In the genomic region with DNA sequence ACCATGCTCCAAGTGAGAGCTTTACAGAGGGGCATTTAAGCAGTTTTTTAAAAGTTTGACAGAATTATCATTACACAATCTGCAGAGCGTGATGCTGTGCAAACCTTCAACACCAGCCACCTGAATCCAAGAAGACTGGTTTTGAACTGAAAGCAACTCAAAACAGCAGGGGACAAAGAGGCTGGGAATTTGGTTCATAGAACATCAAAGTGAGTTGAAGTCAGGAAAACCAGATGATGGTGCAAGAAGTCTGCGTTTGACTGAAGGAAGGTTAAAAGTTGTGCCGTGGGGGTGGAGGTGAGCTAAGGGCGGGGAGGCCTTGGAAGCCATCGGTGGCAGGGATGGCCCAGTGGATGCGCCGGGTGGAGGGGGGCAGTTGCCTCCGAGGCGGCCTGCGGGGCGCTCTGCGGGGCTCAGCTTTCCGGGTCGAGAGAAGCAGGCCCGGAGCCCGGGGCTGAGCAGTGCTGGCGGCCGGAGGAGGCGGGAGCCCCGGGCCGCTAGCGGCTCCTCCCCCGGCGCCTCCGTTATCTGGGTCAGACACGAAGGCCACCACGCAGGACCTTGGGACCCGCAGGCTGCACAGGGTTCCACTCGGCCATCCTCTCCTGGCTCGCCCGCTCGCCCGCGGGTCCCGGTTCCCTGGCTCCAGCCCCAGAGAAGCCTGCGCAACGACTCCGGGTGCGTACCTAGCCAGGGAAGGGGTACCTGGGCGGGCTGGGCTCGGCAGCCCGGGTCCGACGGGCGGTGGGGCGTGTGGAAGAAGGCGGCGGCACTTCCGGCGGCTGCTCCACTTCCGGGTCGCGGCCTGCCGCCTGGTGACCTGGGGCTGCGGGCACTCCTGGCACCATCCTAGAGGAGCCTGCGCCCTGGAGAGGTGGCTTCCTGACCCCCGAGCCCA, we compare ENCODE assay signal across 8 mouse cellular contexts. TPM values are rescaled to one million over a fixed set of nuclear protein-coding genes. Genes with fewer than 3 reads are reported as not detected.
DNase-seq lines count a peak whose midpoint lies in the region; ATAC-seq and TF ChIP-seq lines count a peak whose summit lies in the region.

No protein-coding gene starts in this region.

- in situ Hi-C loops in ES-E14 (cut with MboI; ENCODE audit: low sequenced_read_pairs in 2 of 2, unreplicated experiment in 2 of 2) = no loop called here

- no peaks in the 10 kb centered on the region for H3K27me3 ChIP-seq in forebrain, postnatal 0 days (ENCODE audit: insufficient read depth, low read length)
- H3K27me3 ChIP-seq in lung, embryonic 15.5 days = no peaks in the 10 kb centered on the region

- peak; percentile 35 for DNase-seq in ES-E14 (ENCODE audit: low read depth, low spot score)
- DNase-seq in cerebellum, adult 18-20 months = peak; percentile 78 to 89
- peak; percentile 67 for DNase-seq in forebrain, postnatal 0 days
- DNase-seq in heart, postnatal 4 days = peak; percentile 75
- DNase-seq in layer of hippocampus, adult 9-10 months (ENCODE audit: low spot score) = peak; percentile 17
- DNase-seq in thymus, adult 18-20 months = peak; percentile 61 to 65

- no peaks in the 10 kb centered on the region for H3K9me3 ChIP-seq in ES-E14 (ENCODE audit: control insufficient read depth, insufficient read depth, low read depth, low read length)
- no peaks in the 10 kb centered on the region for H3K9me3 ChIP-seq in forebrain, postnatal 0 days (ENCODE audit: low read length)
- H3K9me3 ChIP-seq in lung, embryonic 15.5 days = no peaks in the 10 kb centered on the region

- peak overlapping the region; percentile 87 to 99 for H3K4me3 ChIP-seq in ES-E14 (ENCODE audit: insufficient read depth in 1 of 2, low read depth in 1 of 2, low read length in 2 of 2, poor library complexity in 1 of 2, severe bottlenecking in 1 of 2)
- H3K4me3 ChIP-seq in forebrain, postnatal 0 days (ENCODE audit: low read depth, low read length) = peak overlapping the region; percentile 72
- H3K4me3 ChIP-seq in lung, embryonic 15.5 days = peak overlapping the region; percentile 65
- peak overlapping the region; percentile 97 for H3K4me3 ChIP-seq in olfactory bulb, adult 2 months (ENCODE audit: insufficient read depth, low read depth, low read length)

- no peaks in the 10 kb centered on the region for H3K36me3 ChIP-seq in ES-E14 (ENCODE audit: control insufficient read depth, insufficient read depth, low read length, poor library complexity, severe bottlenecking)
- no peaks in the 10 kb centered on the region for H3K36me3 ChIP-seq in forebrain, postnatal 0 days (ENCODE audit: insufficient read depth)
- H3K36me3 ChIP-seq in lung, embryonic 15.5 days = no peaks in the 10 kb centered on the region

- ATAC-seq in forebrain, postnatal 0 days = peak; percentile 96
- ATAC-seq in lung, embryonic 15.5 days (ENCODE audit: borderline replicate concordance, extremely low read depth, low FRiP score, low TSS enrichment) = peak; percentile 90

- TF ChIP-seq CTCF in forebrain, postnatal 0 days (IDR thresholded peaks at IDR 0.05; ENCODE audit: low read depth) = no peak
- TF ChIP-seq CTCF in olfactory bulb, adult 2 months (IDR thresholded peaks at IDR 0.05; ENCODE audit: insufficient read depth, low read depth, low read length) = no peak

- H3K4me2 ChIP-seq in forebrain, postnatal 0 days (ENCODE audit: low read depth) = peak overlapping the region; percentile 88
- H3K4me2 ChIP-seq in lung, embryonic 15.5 days = peak overlapping the region; percentile 69

- 2% methylated on average over 56 of the region's 57 CpGs for WGBS in forebrain, postnatal 0 days
- WGBS in lung, embryonic 15.5 days = 2% methylated on average over 51 of the region's 57 CpGs
- WGBS in olfactory bulb, adult 2 months = 2% methylated on average over 55 of the region's 57 CpGs

- TF ChIP-seq POLR2A in olfactory bulb, adult 2 months (IDR thresholded peaks at IDR 0.05; ENCODE audit: insufficient read depth, low read depth, low read length) = peak; percentile 83

- H3K27ac ChIP-seq in ES-E14 (ENCODE audit: insufficient read depth, low read depth, low read length, poor library complexity, severe bottlenecking) = peak overlapping the region; percentile 70; the same call in 1 of the 2 replicates
- peak overlapping the region; percentile 85 for H3K27ac ChIP-seq in forebrain, postnatal 0 days (ENCODE audit: low read depth, low read length)
- peak overlapping the region; percentile 78 for H3K27ac ChIP-seq in lung, embryonic 15.5 days
- peak overlapping the region; percentile 73 for H3K27ac ChIP-seq in olfactory bulb, adult 2 months (ENCODE audit: insufficient read depth, low read depth, low read length)

- H3K4me1 ChIP-seq in ES-E14 (ENCODE audit: control insufficient read depth in 2 of 2, insufficient read depth in 2 of 2, low read length in 2 of 2, poor library complexity in 1 of 2) = no peaks in the 10 kb centered on the region
- H3K4me1 ChIP-seq in forebrain, postnatal 0 days (ENCODE audit: insufficient read depth) = 0 out of 2 replicates have a peak, but pooled peaks cover 3% of the 10 kb centered on the region
- H3K4me1 ChIP-seq in lung, embryonic 15.5 days = 0 out of 2 replicates have a peak, but pooled peaks cover 8% of the 10 kb centered on the region
- H3K4me1 ChIP-seq in olfactory bulb, adult 2 months (ENCODE audit: control insufficient read depth, insufficient read depth, low read length) = 0 out of 2 replicates have a peak, but pooled peaks cover 2% of the 10 kb centered on the region

- H3K9ac ChIP-seq in ES-E14 (ENCODE audit: insufficient read depth, low read depth, low read length, poor library complexity, severe bottlenecking) = peak overlapping the region; percentile 87
- H3K9ac ChIP-seq in forebrain, postnatal 0 days = peak overlapping the region; percentile 87
- H3K9ac ChIP-seq in lung, embryonic 15.5 days = peak overlapping the region; percentile 64

TF ChIP-seq in ES-E14, 5 proteins besides CTCF, POLR2A, EP300 and RAD21:
- TF ChIP-seq ZC3H11A (IDR thresholded peaks at IDR 0.05; ENCODE audit: borderline replicate concordance, low read depth, low read length) (no peak), HCFC1 (IDR thresholded peaks at IDR 0.05; ENCODE audit: borderline replicate concordance, insufficient read depth, low read length) (no peak), ZNF384 (IDR thresholded peaks at IDR 0.05; ENCODE audit: low read depth, low read length) (no peak), MAFK (IDR thresholded peaks at IDR 0.05; ENCODE audit: insufficient read depth, low read depth, low read length) (no peak), CHD2 (IDR thresholded peaks at IDR 0.05; ENCODE audit: low read depth, low read length) (no peak)

RNA-seq across cellular contexts. Expression of gene Rmdn2, which starts 3.3 kb away (rescaled TPM):
- 6.3 and 11.3 TPM in 2 replicates for total RNA-seq in ES-E14 (2012; rRNA removed)
- total RNA-seq in forebrain, postnatal 0 days (2014; rRNA removed) = 5.8 and 12.0 TPM in 2 replicates
- polyA plus RNA-seq in forebrain, postnatal 0 days (2015; fragmentation: Nextera tagmentation; extraction: Ambion mirVana) = 7.3 and 9.4 TPM in 2 replicates
- total RNA-seq in heart, postnatal 4 days (2021) = 10 to 100 TPM in 1 of 2 experiments, 1 to 10 TPM in 1; 8.0 to 11.5 TPM
- polyA plus RNA-seq in lung, embryonic 15.5 days (2015; fragmentation: Nextera tagmentation; extraction: Ambion mirVana) = 18.9 and 20.5 TPM in 2 replicates
- not detected in 2 replicates for polyA plus RNA-seq in olfactory bulb, adult 2 months (2012; ENCODE audit: insufficient read depth, insufficient read length, low replicate concordance, missing spikeins)

Comparison
In these comparisons a context has a peak if more than half of its experiments do, and no peak if none do; other contexts are left out.
1. Peak in every context shown above with its lines: DNase-seq, ATAC-seq, H3K4me3 ChIP-seq and H3K27ac ChIP-seq.
2. DNase-seq: peak in every context shown above with its lines; median percentile 84 in cerebellum, adult 18-20 months; 75 in heart, postnatal 4 days; 67 in forebrain, postnatal 0 days; 63 in thymus, adult 18-20 months; 35 in ES-E14; 17 in layer of hippocampus, adult 9-10 months.